Mouse (Mus musculus): ENCODE results near the gene Tph2. TPM values are rescaled to one million over a fixed set of nuclear protein-coding genes. Genes with fewer than 3 reads are reported as not detected.
A peak's percentile ranks its signal among the peaks of the same experiment; 100 is the strongest.

Tph2 gene
- polyA plus RNA-seq, 1 experiment from 2014 or later, result not detected

- H3K4me3 ChIP-seq (ENCODE audit: low read depth, low read length), result no peak overlapping the region
- H3K27ac ChIP-seq (ENCODE audit: low read length), result no peak overlapping the region
- no peak overlapping the region for H3K9ac ChIP-seq (ENCODE audit: low read depth, low read length)
- no peaks in the 10 kb centered on the region for H3K4me1 ChIP-seq (ENCODE audit: control insufficient read depth, low read depth, low read length)
- H3K27me3 ChIP-seq (ENCODE audit: control insufficient read depth, insufficient read depth, low read depth, low read length), result no peaks in the 10 kb centered on the region
- WGBS (ENCODE audit: insufficient replicate concordance), result 47% methylated on average over 2 of the region's 2 CpGs
- no peaks in the 10 kb centered on the region for H3K36me3 ChIP-seq (ENCODE audit: control insufficient read depth, insufficient read depth)
- ATAC-seq (ENCODE audit: low read depth), result no peak
- H3K9me3 ChIP-seq (replicated peaks; ENCODE audit: control insufficient read depth, low read length), result no peaks in the 10 kb centered on the region
- no peak overlapping the region for H3K4me2 ChIP-seq (ENCODE audit: low read depth, low read length)
Measured at GRCm38 (mm10) chr10:115061498-115061897, 123.3 kb downstream of the Tph2 start.

DNA sequence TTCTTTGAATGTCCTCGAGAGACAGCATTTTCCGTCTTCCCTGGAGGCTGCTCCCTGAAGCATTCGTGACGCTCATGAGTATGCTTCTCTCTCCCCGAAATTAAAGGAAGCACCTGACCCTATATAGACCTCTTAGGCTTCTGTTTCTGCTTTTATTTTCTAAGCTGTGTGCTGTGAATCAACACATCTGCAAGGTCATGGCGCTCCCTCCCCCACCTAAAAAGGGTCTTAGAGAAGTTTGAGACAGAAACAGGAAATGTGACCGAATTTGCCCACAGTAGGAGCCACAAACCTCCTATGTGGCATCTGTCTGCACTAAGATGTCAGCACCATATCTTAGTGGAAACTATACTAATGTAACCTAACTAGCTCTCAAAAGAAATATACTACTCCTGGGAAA is 124.1 kb downstream of the Tph2 start:
- no peaks in the 10 kb centered on the region for H3K4me1 ChIP-seq (ENCODE audit: control insufficient read depth, low read depth, low read length)
- no peak for ATAC-seq (ENCODE audit: low read depth)
- no peak overlapping the region for H3K4me2 ChIP-seq (ENCODE audit: low read depth, low read length)
- whole genome bisulfite sequencing (ENCODE audit: insufficient replicate concordance), result 33% methylated on average over 7 of the region's 7 CpGs
- no peaks in the 10 kb centered on the region for H3K27me3 ChIP-seq (ENCODE audit: control insufficient read depth, insufficient read depth, low read depth, low read length)
- no peaks in the 10 kb centered on the region for H3K36me3 ChIP-seq (ENCODE audit: control insufficient read depth, insufficient read depth)
- no peak overlapping the region for H3K27ac ChIP-seq (ENCODE audit: low read length)
- H3K9me3 ChIP-seq (replicated peaks; ENCODE audit: control insufficient read depth, low read length), result no peaks in the 10 kb centered on the region
- H3K9ac ChIP-seq (ENCODE audit: low read depth, low read length), result no peak overlapping the region
- H3K4me3 ChIP-seq (ENCODE audit: low read depth, low read length), result no peak overlapping the region

GRCm38 (mm10) chr10:115051602-115052001 is 133.2 kb downstream of the Tph2 start:
- Histone ChIP-seq H3K4me3 (ENCODE audit: low read depth, low read length) (no peak overlapping the region), H3K36me3 (ENCODE audit: control insufficient read depth, insufficient read depth) (no peaks in the 10 kb centered on the region)
- ATAC-seq (ENCODE audit: low read depth), result no peak

DNA sequence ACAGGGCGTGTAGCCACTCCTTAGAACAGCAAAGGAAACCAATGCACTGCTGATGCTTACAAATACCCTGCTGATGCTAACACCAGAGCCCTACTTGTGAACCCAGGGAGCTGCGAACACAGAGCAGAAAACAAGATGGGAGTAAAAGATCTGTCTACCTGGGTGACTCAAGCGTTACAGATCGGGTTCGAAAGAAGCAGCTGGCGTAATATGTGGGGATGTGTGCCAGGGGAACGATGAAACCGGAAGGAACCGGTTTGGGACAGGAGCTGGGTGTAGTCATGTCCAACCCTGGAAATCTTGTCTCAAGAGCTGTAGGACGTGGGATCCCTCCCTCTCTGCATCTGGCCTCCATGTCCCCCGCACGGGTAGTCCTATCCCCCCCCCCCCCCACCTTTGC is 134.1 kb downstream of the Tph2 start:
- 69% methylated on average over 11 of the region's 12 CpGs for WGBS (ENCODE audit: insufficient replicate concordance)
- ATAC-seq (ENCODE audit: low read depth), result no peak
- Histone ChIP-seq H3K9me3 (replicated peaks; ENCODE audit: control insufficient read depth, low read length) (no peaks in the 10 kb centered on the region), H3K4me3 (ENCODE audit: low read depth, low read length) (no peak overlapping the region), H3K4me2 (ENCODE audit: low read depth, low read length) (no peak overlapping the region), H3K36me3 (ENCODE audit: control insufficient read depth, insufficient read depth) (no peaks in the 10 kb centered on the region), H3K4me1 (ENCODE audit: control insufficient read depth, low read depth, low read length) (no peaks in the 10 kb centered on the region), H3K27me3 (ENCODE audit: control insufficient read depth, insufficient read depth, low read depth, low read length) (no peaks in the 10 kb centered on the region), H3K9ac (ENCODE audit: low read depth, low read length) (no peak overlapping the region), H3K27ac (ENCODE audit: low read length) (no peak overlapping the region)

More at GRCm38 (mm10) chr10:115051602-115052001, 133.2 kb downstream of the Tph2 start:
- no peak overlapping the region for H3K27ac ChIP-seq (ENCODE audit: low read length)
- no peak overlapping the region for H3K4me2 ChIP-seq (ENCODE audit: low read depth, low read length)
- no peak overlapping the region for H3K9ac ChIP-seq (ENCODE audit: low read depth, low read length)
- H3K9me3 ChIP-seq (replicated peaks; ENCODE audit: control insufficient read depth, low read length), result no peaks in the 10 kb centered on the region
- WGBS (ENCODE audit: insufficient replicate concordance), result 39% methylated on average over 4 of the region's 4 CpGs
- no peaks in the 10 kb centered on the region for H3K4me1 ChIP-seq (ENCODE audit: control insufficient read depth, low read depth, low read length)
- H3K27me3 ChIP-seq (ENCODE audit: control insufficient read depth, insufficient read depth, low read depth, low read length), result no peaks in the 10 kb centered on the region

- Histone ChIP-seq H3K36me3 (ENCODE audit: control insufficient read depth, insufficient read depth) (no peaks in the 10 kb centered on the region), H3K9me3 (replicated peaks; ENCODE audit: control insufficient read depth, low read length) (no peaks in the 10 kb centered on the region), H3K27ac (ENCODE audit: low read length) (no peak overlapping the region), H3K4me3 (ENCODE audit: low read depth, low read length) (no peak overlapping the region), H3K4me1 (ENCODE audit: control insufficient read depth, low read depth, low read length) (no peaks in the 10 kb centered on the region), H3K4me2 (ENCODE audit: low read depth, low read length) (no peak overlapping the region), H3K27me3 (ENCODE audit: control insufficient read depth, insufficient read depth, low read depth, low read length) (no peaks in the 10 kb centered on the region), H3K9ac (ENCODE audit: low read depth, low read length) (no peak overlapping the region)
- no peak for ATAC-seq (ENCODE audit: low read depth)
- WGBS (ENCODE audit: insufficient replicate concordance), result 60% methylated on average over 8 of the region's 8 CpGs
Measured at GRCm38 (mm10) chr10:115050178-115050577, 134.6 kb downstream of the Tph2 start.

DNA sequence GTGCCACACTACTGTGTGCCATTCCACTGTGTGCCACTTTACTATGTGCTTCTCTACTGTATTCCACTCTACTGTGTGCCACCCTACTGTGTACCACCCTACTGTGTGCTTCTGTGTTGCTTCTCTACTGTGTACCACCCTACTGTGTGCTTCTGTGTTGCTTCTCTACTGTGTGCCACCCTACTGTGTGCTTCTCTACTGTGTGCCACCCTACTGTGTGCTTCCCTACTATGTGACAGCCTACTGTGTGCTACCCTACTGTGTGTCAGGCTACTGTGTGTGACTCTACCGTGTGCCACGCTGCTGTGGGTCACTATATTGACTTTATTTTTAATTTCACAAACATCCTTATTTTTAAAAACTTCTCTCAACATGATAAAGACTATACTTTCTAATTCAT is 136.3 kb downstream of the Tph2 start:
- ATAC-seq (ENCODE audit: low read depth), result no peak
- no peaks in the 10 kb centered on the region for H3K4me1 ChIP-seq (ENCODE audit: control insufficient read depth, low read depth, low read length)

DNA sequence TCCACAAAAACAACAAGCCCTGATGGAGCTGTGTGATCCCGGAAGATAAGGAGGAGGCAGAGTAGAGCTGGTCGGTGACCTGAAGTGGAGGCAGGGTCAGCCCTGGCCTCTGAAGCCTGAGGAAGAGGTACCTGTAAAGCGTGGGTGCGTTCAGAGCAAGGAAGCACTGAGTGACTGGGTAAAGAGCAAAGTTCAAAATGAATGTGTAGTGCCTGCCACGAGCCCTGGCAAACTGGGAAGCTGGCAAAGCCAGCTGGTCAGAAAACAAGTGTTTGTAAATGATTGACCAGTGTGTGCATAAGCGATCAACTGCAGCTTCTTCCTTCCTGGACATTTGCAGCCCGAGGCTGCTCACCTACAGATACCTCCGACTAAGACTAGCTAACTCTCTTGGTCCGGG is 149.1 kb downstream of the Tph2 start:
- WGBS (ENCODE audit: insufficient replicate concordance), result 59% methylated on average over 9 of the region's 9 CpGs
- H3K4me2 ChIP-seq (ENCODE audit: low read depth, low read length), result no peak overlapping the region
- no peak overlapping the region for H3K27ac ChIP-seq (ENCODE audit: low read length)
- no peak overlapping the region for H3K9ac ChIP-seq (ENCODE audit: low read depth, low read length)
- H3K9me3 ChIP-seq (replicated peaks; ENCODE audit: control insufficient read depth, low read length), result peaks cover 3% of the 10 kb centered on the region; the same call in 1 of the 2 replicates
- H3K4me3 ChIP-seq (ENCODE audit: low read depth, low read length), result no peak overlapping the region
- no peaks in the 10 kb centered on the region for H3K27me3 ChIP-seq (ENCODE audit: control insufficient read depth, insufficient read depth, low read depth, low read length)
- H3K36me3 ChIP-seq (ENCODE audit: control insufficient read depth, insufficient read depth), result no peaks in the 10 kb centered on the region
- peak; percentile 32; the same call in 1 of the 2 replicates for ATAC-seq (ENCODE audit: low read depth)
- no peaks in the 10 kb centered on the region for H3K4me1 ChIP-seq (ENCODE audit: control insufficient read depth, low read depth, low read length)

More for the DNA sequence above, 136.3 kb downstream of the Tph2 start:
- Histone ChIP-seq H3K9me3 (replicated peaks; ENCODE audit: control insufficient read depth, low read length) (no peaks in the 10 kb centered on the region), H3K27me3 (ENCODE audit: control insufficient read depth, insufficient read depth, low read depth, low read length) (no peaks in the 10 kb centered on the region), H3K4me3 (ENCODE audit: low read depth, low read length) (no peak overlapping the region), H3K36me3 (ENCODE audit: control insufficient read depth, insufficient read depth) (no peaks in the 10 kb centered on the region), H3K9ac (ENCODE audit: low read depth, low read length) (no peak overlapping the region), H3K27ac (ENCODE audit: low read length) (no peak overlapping the region), H3K4me2 (ENCODE audit: low read depth, low read length) (no peak overlapping the region)
- WGBS (ENCODE audit: insufficient replicate concordance), result 65% methylated on average over 2 of the region's 2 CpGs

Other genes starting within 250 kb of the Tph2 start
- gene Tbc1d15, start 66.4 kb upstream of the Tph2 start, polyA plus RNA-seq (2015; fragmentation: Nextera tagmentation; extraction: Ambion mirVana), result 33.5 and 35.6 TPM in 2 replicates
- 1.8 TPM in 2 replicates for gene Rab21, start 130.6 kb upstream of the Tph2 start, polyA plus RNA-seq (2015; fragmentation: Nextera tagmentation; extraction: Ambion mirVana)
- 9.5 and 9.9 TPM in 2 replicates for gene Tmem19, start 177.5 kb upstream of the Tph2 start, polyA plus RNA-seq (2015; fragmentation: Nextera tagmentation; extraction: Ambion mirVana)
- gene Thap2, start 199.4 kb upstream of the Tph2 start, polyA plus RNA-seq (2015; fragmentation: Nextera tagmentation; extraction: Ambion mirVana), result 5.5 and 5.6 TPM in 2 replicates
- 5.9 and 6.8 TPM in 2 replicates for gene Zfc3h1, start 199.9 kb upstream of the Tph2 start, polyA plus RNA-seq (2015; fragmentation: Nextera tagmentation; extraction: Ambion mirVana)

Data from liver, embryonic 16.5 days (tissue).